Mouse (Mus musculus) left cerebral cortex, adult 8-10 months (tissue): ENCODE results near the gene Tubgcp6. TPM values are rescaled to one million over a fixed set of nuclear protein-coding genes. Genes with fewer than 3 reads are reported as not detected.
A peak's percentile ranks its signal among the peaks of the same experiment; 100 is the strongest.

ENCODE experiments used
- DNase-seq, 2 experiments: peaks; one replicate each; pipeline ENCODE4 v3.0.0; 2022; ENCODE audit warnings: low spot score in 2 of 2
- total RNA-seq, 4 experiments: library from RNA; stranded (reverse); gene quantifications; 2 replicates each; pipeline ENCODE4 v1.2.4; 2022

Gene Tubgcp6
- total RNA-seq, 4 experiments from 2014 or later, result 27.2 to 30.8 (median 28.6) TPM

DNA sequence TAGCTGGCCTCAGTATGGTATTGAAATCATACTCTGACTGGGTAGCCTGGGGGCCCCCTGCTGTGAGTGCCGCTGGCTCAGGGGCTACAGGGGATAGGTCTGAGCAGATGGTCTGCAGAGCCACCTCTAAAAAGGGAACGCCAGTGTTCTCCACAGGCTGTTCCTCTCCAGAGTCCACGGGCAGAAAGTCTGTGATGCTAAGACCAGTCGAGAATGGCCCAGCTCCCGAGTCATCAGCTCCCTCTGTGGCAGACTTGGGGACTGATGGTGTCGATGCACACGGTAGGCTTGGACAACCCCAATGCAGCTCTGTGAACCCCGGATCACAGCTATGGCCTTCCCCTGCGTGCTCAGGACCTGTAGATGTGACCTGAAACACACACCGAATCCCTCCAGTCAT, 19.0 kb downstream of the Tubgcp6 start:
- no peak for DNase-seq

DNA sequence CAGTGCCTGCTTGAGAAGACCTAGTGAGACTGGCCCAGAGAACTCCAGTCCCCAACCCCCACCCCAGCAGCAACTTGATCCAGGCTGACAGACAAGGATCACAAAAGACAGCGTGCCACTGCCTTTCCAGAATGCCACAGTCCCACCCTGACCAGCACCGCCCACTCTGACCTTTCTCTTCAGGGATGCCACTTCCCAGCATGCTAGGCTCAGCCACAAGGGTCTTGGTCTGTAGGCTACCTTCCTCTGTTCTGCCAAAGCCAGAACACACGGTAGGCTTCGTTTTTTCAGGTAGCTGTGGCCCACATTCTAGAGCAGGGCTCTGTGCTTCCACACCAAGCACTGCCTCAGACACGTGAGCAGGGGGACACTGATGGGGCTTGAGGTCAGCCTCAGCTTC, 20.3 kb downstream of the Tubgcp6 start:
- DNase-seq, result no peak

GRCm38 (mm10) chr15:89100823-89101222, 22.1 kb downstream of the Tubgcp6 start:
- DNase-seq, result no peak

DNA sequence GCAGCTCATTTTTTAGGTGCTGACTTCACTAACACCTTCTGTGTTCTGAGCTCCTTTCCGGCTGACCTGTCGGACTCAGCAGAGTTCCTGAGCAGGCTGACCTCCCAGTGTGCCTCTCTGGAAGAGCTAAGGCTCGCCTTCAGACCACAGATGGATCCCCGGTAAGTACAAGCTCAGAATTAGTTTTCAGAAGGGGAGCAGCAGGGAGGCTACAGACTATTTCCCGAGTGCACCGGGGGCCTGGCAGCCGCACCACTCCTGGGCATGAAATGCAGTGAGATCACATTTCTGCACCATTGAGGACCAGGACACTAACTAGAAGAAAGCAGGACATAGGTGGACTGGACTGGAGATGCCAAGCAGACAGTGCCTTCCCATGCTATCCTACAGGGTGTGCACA, 24.3 kb downstream of the Tubgcp6 start:
- DNase-seq, result no peak

GRCm38 (mm10) chr15:89097450-89097849, 25.5 kb downstream of the Tubgcp6 start:
- no peak for DNase-seq

- no peak for DNase-seq
Observed at GRCm38 (mm10) chr15:89092181-89092580, 30.7 kb downstream of the Tubgcp6 start.

- DNase-seq, result no peak
Observed at GRCm38 (mm10) chr15:89090662-89091061, 32.2 kb downstream of the Tubgcp6 start.

GRCm38 (mm10) chr15:89089248-89090051, 33.5 kb downstream of the Tubgcp6 start:
- DNase-seq, result no peak

DNA sequence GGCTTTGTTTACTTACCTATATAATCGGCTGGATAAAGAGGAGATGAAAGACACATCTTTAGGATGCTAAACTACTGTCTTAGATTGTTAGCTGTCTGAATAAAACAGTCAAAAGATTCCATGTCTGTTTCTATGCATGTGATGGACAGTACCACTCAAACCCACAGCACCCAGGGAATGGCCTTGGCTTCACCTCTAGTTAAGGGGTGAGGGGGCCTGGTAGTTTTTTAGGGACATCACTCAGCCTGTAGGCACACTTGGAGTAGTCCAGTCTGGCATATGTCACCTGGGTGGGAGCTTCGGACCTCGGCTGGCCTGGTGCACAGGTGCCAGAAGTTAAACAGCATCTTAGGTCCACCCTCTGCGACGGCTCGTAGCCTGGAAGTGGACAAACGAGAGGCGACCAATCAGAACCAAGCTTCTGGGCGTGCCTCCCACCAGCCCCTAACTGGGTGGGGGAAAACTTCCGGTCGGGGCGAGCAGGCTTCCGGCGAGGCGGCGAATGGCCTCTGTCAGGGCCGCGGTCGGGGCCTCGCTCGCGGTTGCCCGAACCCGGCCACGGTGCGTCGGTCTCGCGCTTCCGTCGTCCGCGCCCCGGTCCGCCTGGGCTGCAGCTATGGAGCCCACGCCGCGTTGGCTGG, 34.2 kb downstream of the Tubgcp6 start, which contains the start of gene Selenoo:
Gene Selenoo, plus strand, starts transcription at position 478 of the 641 bp plus-strand sequence.
- peak; percentile 74 to 86 for DNase-seq

DNA sequence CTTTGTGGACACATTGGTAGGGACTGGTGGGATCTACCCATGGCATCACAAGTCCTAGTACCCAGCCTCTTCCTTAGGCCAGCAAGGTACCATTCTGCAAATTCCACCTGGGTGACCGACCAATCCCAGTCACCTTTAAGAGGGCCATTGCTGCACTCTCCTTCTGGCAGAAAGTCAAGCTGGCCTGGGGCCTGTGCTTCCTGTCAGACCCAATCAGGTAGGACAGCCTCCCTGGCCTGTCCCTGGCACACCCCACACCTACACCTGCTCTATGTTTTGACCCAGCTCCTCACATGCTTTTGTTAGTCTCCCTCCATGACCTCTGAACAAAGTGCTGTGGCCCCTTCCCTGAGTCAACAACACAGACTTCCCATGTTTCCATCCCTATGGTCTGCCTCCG, 38.1 kb downstream of the Tubgcp6 start:
- DNase-seq, result no peak

- DNase-seq, result no peak
Observed at GRCm38 (mm10) chr15:89083906-89084305, 39.0 kb downstream of the Tubgcp6 start.

GRCm38 (mm10) chr15:89078208-89078836, 44.6 kb downstream of the Tubgcp6 start:
- DNase-seq, result no peak

- no peak for DNase-seq
Observed at GRCm38 (mm10) chr15:89076156-89076731, 46.7 kb downstream of the Tubgcp6 start.

DNA sequence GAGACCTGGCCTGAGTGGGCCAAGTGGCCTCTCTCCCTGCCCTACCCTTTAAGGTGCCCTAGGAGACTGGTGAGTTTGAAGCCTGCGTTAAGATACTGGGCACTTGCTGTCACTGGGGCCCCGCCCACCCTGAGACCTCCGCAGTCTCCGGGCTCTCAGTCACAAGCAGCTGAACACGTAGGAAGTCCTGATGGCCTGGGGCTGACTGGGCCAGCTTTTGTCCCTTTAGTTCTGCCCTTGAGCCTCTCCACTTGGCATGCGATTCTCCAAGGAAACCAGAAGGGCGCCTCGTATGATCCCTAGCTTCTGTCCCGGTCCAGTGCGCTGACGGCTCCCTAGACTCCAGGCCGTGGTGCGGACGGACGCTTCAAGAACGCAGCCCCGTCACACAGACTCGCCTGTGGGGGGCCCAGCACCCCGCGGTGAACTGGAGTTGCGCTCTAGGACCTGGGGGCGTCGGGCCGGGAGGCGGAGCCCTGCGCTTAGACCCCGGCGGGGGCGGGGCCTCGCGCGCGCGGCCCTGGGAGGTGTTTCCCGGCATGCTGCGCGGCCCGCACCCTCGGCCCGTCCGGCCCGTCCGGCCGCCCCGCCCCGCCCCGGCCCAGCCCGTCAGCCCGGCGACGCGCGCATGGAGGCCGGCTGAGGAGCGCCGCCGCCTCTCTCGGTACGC, 47.3 kb downstream of the Tubgcp6 start:
- peak; percentile 76 to 80 for DNase-seq

- no peak for DNase-seq
Observed at GRCm38 (mm10) chr15:89074613-89075477, 48.1 kb downstream of the Tubgcp6 start, which contains the start of gene Trabd. Gene Trabd (plus strand): TSS chr15:89075124.

DNA sequence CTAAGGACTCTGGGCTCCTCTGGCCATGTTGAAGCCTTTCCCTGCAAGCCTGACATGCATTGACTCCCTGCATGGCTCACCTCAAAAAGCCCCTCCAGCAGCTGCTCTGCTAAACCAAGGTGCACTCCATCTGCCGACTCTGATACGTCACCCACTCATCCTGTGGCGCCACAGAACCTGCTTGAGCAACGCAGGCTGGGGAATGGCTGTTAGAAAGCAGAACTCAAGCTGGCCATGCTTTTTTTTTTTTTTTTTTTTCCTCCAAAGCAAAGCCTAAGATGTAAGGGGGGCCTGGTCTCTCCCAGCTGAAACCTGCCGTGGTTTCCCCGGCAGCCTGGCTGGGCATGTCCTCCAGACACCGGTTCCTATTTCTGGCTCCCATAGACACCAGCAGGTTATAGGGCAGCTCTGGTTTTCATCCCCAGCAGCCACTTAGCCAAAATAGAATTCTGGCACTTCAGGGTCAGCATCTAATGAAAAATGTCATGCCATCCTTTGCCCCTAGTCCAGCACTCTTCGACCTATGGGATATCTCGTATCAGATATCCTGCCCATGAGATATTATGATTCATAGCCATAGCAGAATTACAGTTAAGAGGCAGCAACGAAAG, 48.8 kb downstream of the Tubgcp6 start:
- no peak for DNase-seq

DNA sequence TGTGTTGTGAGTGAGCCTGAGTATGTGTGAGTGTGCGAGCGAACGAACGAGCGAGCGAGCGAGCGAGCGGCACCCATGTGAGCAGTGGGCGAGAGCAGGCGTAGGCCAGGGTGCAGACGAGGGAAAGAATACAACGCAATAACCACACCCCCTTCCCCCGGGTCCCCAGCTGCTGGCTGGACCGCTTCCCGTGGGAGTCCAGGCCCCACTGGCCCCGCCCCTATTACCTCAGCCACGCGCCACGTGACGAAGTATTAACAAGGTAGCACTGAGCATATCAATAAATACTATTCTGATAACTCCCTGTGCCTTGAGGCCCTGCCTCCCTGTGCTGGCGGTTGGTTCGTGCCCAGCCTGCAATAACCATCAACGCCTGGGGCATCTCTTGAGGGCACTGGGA, 52.3 kb downstream of the Tubgcp6 start:
- no peak for DNase-seq

DNA sequence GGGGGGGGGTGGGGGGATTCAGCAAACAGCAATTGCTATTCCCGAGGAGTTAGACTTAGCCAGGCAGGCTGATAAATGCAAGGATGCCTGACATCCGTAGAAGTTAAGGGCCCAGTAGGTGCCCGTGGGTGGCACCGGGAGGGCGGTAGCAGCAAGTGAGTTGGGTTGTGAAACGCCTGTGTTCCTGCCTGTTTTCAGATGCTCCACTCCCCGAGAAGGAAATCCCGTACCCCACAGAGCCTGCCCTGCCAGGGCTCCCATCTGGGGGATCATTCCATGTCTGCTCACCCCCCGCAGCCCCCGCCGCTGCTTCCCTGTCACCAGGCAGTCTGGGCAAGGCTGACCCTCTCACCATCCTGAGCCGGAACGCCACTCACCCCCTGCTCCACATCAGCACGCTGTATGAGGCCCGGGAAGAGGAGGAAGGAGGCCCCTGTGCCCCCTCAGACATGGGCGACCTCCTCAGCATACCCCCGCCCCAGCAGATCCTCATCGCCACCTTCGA, 53.5 kb downstream of the Tubgcp6 start:
- no peak for DNase-seq

- DNase-seq, result peak in 1 of 2 experiments; percentile 6
Observed at GRCm38 (mm10) chr15:89068226-89068625, 54.7 kb downstream of the Tubgcp6 start.

DNA sequence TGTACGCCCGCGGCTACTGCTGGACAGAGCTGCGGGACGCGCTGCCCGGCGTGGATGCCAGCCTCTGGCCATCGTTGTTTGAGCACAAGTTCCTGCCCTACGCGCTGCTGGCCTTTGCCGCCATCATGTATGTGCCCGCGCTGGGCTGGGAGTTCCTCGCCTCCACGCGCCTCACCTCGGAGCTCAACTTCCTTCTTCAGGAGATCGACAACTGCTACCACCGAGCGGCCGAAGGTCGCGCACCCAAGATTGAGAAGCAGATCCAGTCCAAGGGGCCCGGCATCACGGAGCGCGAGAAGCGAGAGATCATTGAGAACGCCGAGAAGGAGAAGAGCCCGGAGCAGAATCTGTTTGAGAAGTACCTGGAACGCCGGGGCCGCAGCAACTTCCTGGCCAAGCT, 55.3 kb downstream of the Tubgcp6 start:
- peak in 1 of 2 experiments; percentile 12 for DNase-seq
